Mouse (Mus musculus) hindbrain, embryonic 10.5 days (tissue): ENCODE measurements around the gene H2-DMa. TPM values are rescaled to one million over a fixed set of nuclear protein-coding genes. Genes with fewer than 3 reads are reported as not detected.
A peak's percentile ranks its signal among the peaks of the same experiment; 100 is the strongest.
"Not testable (repeated sequence)": the region's sequence is repeated elsewhere in the genome, so short reads cannot be mapped to it uniquely, and the experiment has no call there.

Source experiments
- DNase-seq: peaks from one replicate; pipeline ENCODE4 v3.0.0-alpha.2; 2017; ENCODE audit warnings: low spot score
- H3K27ac ChIP-seq: fragments of 300-500 bp; sonication (generic); 2 replicates; pipeline ENCODE4 v1.5.1; 2016; ENCODE audit warnings: mild to moderate bottlenecking, moderate library complexity
- H3K27me3 ChIP-seq: fragments of 300-500 bp; sonication (generic); 2 replicates; pipeline ENCODE4 v1.6.1; 2016; ENCODE audit warnings: mild to moderate bottlenecking; ENCODE audit not compliant: poor library complexity, insufficient read depth, severe bottlenecking
- H3K36me3 ChIP-seq: fragments of 300-500 bp; sonication (generic); 2 replicates; pipeline ENCODE4 v1.6.1; 2016; ENCODE audit warnings: mild to moderate bottlenecking, moderate library complexity
- H3K4me1 ChIP-seq: fragments of 300-500 bp; sonication (generic); replicated peaks from 2 replicates; pipeline ENCODE4 v1.6.1; 2016; ENCODE audit warnings: mild to moderate bottlenecking
- H3K4me3 ChIP-seq: fragments of 300-500 bp; sonication (generic); 2 replicates; pipeline ENCODE4 v1.5.1; 2016; ENCODE audit warnings: mild to moderate bottlenecking, moderate library complexity
- H3K9me3 ChIP-seq: fragments of 300-500 bp; sonication (generic); 2 replicates; pipeline ENCODE4 v1.6.1; 2016; ENCODE audit warnings: mild to moderate bottlenecking, moderate library complexity
- WGBS: fragments of 180-500 bp; shearing (Covaris S2); methylation state at CpG from one replicate; pipeline ENCODE4 v1.1.7; 2016; 5-methylcytosine and 5-hydroxymethylcytosine counted together
- polyA plus RNA-seq: library from polyadenylated mRNA; unstranded; fragments of >200 nt; fragmentation: Nextera tagmentation; extraction: Ambion mirVana; gene quantifications from 2 replicates; pipeline ENCODE4 v1.2.1, GENCODE M21; 2016

The H2-DMa gene
- polyA plus RNA-seq, 1 experiment from 2014 or later, result 7.7 TPM

DNA sequence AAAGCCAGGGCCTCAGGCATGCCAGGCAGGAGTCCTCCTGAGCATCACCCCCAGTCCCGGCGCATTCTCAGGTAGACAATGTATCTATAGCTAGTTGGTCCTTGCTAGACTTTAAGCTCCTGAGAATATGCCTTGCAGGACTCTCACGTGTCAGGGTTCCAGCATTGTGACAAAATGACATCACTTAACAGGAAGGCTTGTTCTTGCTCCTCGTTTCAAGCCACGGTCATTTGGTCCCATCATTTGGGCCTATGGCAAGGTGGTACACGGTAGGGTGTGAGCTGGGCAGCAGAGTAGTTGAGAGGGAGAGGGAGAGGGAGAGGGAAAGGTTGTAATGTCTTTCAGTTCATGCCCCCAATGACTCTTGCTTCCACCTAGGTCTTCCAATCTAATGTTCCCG, 12.6 kb downstream of the H2-DMa start:
- WGBS, result 76% methylated on average over 7 of the region's 7 CpGs
- H3K27ac ChIP-seq, result no peak overlapping the region
- H3K9me3 ChIP-seq, result no peaks in the 10 kb centered on the region
- H3K36me3 ChIP-seq, result no peaks in the 10 kb centered on the region
- DNase-seq, result no peak
- H3K4me1 ChIP-seq, result peaks cover 30% of the 10 kb centered on the region
- no peak overlapping the region for H3K4me3 ChIP-seq
- peaks cover 31% of the 10 kb centered on the region for H3K27me3 ChIP-seq

DNA sequence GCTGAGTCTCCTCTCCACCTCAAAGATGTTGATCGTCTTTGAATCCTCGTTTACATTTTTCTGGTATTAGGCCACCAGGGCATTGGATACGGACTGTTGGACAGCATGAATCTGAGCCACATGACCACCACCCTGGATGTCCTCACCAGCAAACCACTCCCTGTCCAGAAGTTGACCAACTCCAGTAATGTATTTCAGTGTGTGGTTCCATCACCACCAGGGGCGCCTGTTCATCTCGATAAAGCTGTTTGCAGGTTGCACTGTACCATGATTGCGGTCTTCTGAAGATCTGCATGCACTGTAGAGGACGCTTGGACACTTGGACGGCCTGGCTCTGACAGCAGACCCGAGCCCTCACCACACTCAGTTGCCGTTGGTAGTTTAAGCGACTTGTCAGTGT, 13.9 kb downstream of the H2-DMa start:
- DNase-seq, result no peak
- Histone ChIP-seq H3K9me3 (no peaks in the 10 kb centered on the region), H3K4me3 (no peak overlapping the region), H3K36me3 (no peaks in the 10 kb centered on the region), H3K27ac (no peak overlapping the region), H3K4me1 (peaks cover 21% of the 10 kb centered on the region), H3K27me3 (peaks cover 37% of the 10 kb centered on the region)
- 86% methylated on average over 11 of the region's 11 CpGs for WGBS

DNA sequence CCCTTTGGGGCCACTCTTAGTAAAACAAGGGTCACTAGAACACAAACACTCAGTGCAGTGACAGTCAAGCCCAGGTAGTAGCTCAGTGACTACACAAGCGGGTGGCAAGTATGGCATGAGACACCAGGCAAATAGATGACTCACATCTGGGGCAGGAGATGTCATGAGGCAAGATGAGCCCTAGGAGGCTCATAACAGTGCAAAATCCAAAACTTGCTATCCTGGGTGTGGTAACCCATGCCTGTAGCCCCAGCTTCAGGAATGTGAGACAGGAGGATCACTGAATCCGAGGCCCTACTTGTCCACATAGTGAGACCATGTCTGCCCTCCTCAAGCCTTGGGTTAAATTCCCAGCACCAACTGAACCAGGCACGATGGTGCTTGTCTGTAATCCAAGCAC, 15.1 kb downstream of the H2-DMa start:
- 87% methylated on average over 3 of the region's 3 CpGs for WGBS
- Histone ChIP-seq H3K9me3 (no peaks in the 10 kb centered on the region), H3K4me1 (peaks cover 20% of the 10 kb centered on the region), H3K36me3 (no peaks in the 10 kb centered on the region), H3K4me3 (no peak overlapping the region), H3K27me3 (peaks cover 39% of the 10 kb centered on the region), H3K27ac (no peak overlapping the region)
- DNase-seq, result no peak

DNA sequence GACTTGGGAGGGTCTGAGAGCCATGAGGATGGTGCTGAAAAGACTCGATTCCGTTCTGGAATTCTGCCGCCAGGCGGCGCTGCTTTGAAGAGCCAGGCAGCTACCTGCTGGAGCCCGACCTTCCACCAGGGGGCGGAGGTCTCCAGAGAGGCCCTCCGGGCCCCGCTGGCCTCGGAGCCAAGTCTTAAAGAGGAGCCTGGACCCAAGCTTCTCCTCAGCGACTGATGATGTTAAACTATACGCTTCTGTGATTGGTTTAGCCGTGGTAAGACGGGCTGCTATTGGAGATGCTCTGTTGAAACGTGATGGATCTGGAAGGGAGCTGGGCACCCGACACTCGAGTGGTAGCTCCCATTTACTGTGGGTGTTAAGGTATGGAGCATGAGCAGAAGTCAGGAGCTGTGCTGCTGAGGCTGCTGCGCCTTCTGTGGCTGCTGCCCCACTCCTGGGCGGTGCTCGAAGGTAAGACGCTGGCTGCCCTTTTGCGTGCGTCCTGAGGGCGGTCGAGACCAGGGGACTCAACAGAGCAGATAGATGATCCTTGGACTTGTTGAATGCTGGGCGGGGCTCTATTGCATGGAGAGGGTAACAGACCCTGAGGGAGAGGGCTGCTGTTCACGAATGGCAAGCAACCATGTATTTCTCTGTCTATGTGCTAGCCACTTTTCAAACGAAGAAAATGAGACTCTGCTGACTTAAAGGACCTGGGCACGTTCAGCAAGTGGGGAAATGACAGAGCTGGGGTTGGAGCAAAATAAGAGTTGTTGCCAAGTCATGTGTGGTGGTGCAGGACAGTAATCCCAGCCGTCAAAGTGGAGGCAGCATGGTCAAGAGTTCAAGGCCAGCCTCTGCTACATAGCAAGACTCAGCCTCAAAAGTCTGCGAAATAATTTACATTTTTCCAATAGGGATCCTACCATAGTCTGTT, 16.2 kb downstream of the H2-DMa start:
- no peaks in the 10 kb centered on the region for H3K9me3 ChIP-seq
- peaks cover 30% of the 10 kb centered on the region for H3K4me1 ChIP-seq
- peak overlapping the region; percentile 54 for H3K4me3 ChIP-seq
- peak overlapping the region; percentile 42; the same call in 1 of the 2 replicates for H3K27ac ChIP-seq
- DNase-seq, result peak; percentile 97
- peaks cover 51% of the 10 kb centered on the region for H3K27me3 ChIP-seq
- no peaks in the 10 kb centered on the region for H3K36me3 ChIP-seq
- WGBS, result 7% methylated on average over 31 of the region's 31 CpGs

DNA sequence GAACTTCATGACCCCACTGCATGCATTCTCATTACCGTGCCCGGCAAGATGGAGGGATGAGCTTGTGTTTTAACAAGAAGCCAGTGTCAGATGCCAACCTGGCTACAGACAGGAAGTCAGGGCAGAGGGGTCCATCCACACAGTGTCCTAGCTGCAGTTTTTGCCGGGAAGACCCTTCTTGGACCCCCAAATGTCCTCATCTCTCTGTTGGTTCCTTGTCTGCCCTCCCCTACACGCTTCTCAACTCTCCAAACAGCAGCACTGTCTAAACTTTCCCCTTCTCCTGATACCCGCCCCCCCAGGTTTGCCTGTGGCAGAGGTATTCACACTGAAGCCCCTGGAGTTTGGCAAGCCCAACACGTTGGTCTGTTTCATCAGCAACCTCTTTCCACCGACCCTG, 18.3 kb downstream of the H2-DMa start:
- Histone ChIP-seq H3K27me3 (peaks cover 61% of the 10 kb centered on the region), H3K36me3 (no peaks in the 10 kb centered on the region), H3K4me3 (no peak overlapping the region), H3K4me1 (peaks cover 34% of the 10 kb centered on the region), H3K27ac (no peak overlapping the region), H3K9me3 (no peaks in the 10 kb centered on the region)
- DNase-seq, result no peak
- WGBS, result 72% methylated on average over 7 of the region's 7 CpGs

DNA sequence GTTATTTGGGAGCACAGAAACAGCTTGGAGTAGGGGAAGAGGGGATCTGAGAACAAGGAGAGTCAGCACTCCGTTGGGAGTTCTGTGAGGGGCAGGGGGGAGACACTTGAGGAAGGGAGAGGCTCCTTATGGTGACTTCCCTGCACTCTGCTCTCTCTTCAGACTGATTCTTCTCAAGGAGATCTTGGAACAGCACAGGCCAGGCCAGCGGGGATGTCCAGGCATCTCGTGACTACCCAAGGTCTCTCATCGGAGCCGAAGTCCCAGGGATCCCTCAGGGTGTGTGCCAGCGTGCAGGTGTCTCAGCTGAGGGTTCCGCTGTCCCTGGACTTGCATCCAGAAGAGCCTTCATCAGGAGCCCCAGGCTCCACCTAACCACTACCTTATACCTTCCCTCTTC, 19.3 kb downstream of the H2-DMa start:
- Histone ChIP-seq H3K9me3 (no peaks in the 10 kb centered on the region), H3K27me3 (peaks cover 61% of the 10 kb centered on the region), H3K4me3 (peak overlapping the region; percentile 49; the same call in 1 of the 2 replicates), H3K27ac (no peak overlapping the region), H3K4me1 (peaks cover 44% of the 10 kb centered on the region), H3K36me3 (no peaks in the 10 kb centered on the region)
- 70% methylated on average over 7 of the region's 7 CpGs for WGBS
- no peak for DNase-seq

DNA sequence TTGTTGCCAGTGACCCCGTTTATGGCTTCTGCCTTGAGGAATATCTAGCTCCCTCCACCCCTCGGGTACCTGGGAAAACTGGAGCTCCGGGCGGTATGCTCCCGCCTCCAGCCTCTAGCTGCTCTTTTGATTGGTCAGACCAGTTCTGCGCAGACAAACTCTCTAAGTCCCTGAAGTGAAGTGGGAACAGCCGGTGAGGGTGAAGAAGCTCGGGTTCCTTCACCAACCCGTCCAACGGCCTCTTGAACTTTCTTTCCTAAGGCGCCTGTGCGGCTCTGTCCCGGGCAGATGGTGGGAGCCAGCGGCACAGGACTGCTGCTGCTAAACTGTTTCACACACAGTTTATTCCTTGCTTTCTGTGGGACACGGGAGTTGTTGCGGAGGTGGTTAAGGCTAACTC, 20.1 kb downstream of the H2-DMa start:
- Histone ChIP-seq H3K4me3 (peak overlapping the region; percentile 49), H3K9me3 (no peaks in the 10 kb centered on the region), H3K27ac (no peak overlapping the region), H3K36me3 (no peaks in the 10 kb centered on the region), H3K27me3 (peaks cover 61% of the 10 kb centered on the region), H3K4me1 (peaks cover 44% of the 10 kb centered on the region)
- 1% methylated on average over 16 of the region's 16 CpGs for WGBS
- DNase-seq, result peak; percentile 56

DNA sequence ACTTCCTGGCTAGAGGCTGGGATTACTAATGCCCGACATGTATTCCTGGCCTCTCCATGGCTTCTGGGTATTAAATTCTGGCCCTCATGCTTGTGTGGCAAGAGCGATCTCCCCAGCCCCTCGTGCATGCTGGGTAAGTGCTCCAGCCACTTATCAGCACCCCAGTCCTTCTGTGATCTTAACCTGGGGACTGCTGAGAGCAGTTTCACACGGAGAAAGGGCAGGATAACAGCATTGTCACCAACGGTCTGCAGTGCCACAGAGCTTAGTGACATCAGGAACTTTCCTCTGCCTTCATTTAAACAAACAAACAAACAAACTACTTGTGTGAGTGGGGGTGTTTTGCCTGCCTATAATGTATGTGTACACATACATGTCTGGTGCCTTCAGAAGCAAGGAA, 20.9 kb downstream of the H2-DMa start:
- Histone ChIP-seq H3K27me3 (peaks cover 61% of the 10 kb centered on the region), H3K4me3 (peak overlapping the region; percentile 49; the same call in 1 of the 2 replicates), H3K27ac (no peak overlapping the region), H3K36me3 (no peaks in the 10 kb centered on the region), H3K4me1 (peaks cover 44% of the 10 kb centered on the region), H3K9me3 (no peaks in the 10 kb centered on the region)
- DNase-seq, result no peak
- WGBS, result 15% methylated on average over 5 of the region's 5 CpGs

DNA sequence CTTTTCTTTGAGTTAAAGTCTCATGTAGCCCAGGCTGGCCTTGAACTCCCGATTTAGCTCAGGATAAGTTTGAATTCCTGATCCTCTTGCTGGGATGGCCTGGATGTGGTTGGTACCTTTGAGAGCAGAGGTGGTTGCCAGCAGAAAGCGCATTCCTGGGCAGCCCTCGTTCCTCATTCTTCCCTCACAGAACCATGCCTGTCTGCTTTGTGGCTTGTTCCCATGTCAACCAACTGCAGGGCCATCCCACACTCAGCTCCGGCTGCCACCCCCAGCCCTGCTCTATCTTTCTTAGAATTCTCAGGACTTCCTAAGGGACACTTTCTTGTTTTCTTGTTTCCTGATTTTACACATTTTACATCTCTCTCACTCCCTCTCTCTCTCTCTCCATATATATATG, 22.1 kb downstream of the H2-DMa start:
- Histone ChIP-seq H3K9me3 (no peaks in the 10 kb centered on the region), H3K27me3 (peaks cover 51% of the 10 kb centered on the region), H3K4me3 (no peak overlapping the region), H3K4me1 (peaks cover 37% of the 10 kb centered on the region), H3K36me3 (no peaks in the 10 kb centered on the region), H3K27ac (no peak overlapping the region)
- DNase-seq, result no peak
- 53% methylated on average over 4 of the region's 4 CpGs for WGBS

DNA sequence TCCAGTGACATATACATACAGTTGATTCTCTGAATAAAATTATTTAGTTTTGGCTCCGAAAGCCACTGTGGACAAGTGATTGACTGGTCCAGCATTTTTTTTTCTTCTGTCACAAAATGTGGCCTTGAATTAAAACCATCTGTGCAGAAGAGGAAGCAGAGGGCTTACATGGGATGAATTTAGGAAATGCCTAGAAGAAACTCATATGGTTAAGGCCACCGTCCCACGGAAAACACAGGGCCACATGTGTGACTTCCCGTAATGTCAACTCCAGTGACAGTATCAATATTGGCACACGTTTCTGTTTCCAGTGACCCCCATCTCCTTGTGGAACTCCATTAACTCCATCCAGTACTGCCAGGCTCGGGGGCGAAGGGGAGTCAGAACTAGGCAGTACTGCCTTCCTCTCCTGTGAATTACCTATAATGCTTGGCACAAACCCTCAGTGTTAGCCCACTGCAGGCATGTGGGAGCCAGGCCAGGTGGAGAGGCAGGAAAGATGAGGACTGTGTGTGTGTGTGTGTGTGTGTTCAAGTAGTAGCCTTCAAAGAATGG, 23.2 kb downstream of the H2-DMa start:
- H3K27me3 ChIP-seq, result peaks cover 40% of the 10 kb centered on the region
- no peak overlapping the region for H3K4me3 ChIP-seq
- no peak overlapping the region for H3K27ac ChIP-seq
- no peaks in the 10 kb centered on the region for H3K9me3 ChIP-seq
- H3K36me3 ChIP-seq, result no peaks in the 10 kb centered on the region
- WGBS, result 80% methylated on average over 7 of the region's 7 CpGs
- H3K4me1 ChIP-seq, result peaks cover 37% of the 10 kb centered on the region
- no peak for DNase-seq

DNA sequence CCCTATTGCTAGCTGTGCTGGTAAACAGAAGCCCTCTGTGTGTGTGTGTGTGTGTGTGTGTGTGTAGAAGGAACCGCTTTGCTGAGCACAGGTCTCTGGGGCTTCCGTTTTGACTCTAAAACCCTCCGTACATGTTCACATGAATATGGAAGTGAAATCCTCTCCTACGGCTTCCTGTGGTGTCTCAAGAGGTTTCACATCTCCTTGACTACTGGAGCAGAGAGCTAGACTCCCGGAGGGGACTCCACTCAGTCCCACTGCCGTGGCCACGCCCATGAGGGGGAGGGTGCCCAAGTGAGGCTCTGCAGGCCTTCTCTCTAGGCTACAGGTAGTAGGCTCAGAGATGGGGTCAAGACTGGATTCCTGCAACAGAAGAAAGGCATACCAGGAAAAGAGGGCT, 23.7 kb downstream of the H2-DMa start, which contains the start of gene H2-DMb2:
Gene H2-DMb2, plus strand, starts transcription at position 275 of the 400 bp plus-strand sequence.
- H3K27me3 ChIP-seq, result peaks cover 35% of the 10 kb centered on the region
- no peak for DNase-seq
- no peaks in the 10 kb centered on the region for H3K9me3 ChIP-seq
- H3K4me3 ChIP-seq, result no peak within 1 kb of the TSS
- no peaks in the 10 kb centered on the region for H3K36me3 ChIP-seq
- H3K4me1 ChIP-seq, result peaks cover 34% of the 10 kb centered on the region
- no peak within 1 kb of the TSS for H3K27ac ChIP-seq
- WGBS, result 37% methylated on average over 7 of the region's 7 CpGs

DNA sequence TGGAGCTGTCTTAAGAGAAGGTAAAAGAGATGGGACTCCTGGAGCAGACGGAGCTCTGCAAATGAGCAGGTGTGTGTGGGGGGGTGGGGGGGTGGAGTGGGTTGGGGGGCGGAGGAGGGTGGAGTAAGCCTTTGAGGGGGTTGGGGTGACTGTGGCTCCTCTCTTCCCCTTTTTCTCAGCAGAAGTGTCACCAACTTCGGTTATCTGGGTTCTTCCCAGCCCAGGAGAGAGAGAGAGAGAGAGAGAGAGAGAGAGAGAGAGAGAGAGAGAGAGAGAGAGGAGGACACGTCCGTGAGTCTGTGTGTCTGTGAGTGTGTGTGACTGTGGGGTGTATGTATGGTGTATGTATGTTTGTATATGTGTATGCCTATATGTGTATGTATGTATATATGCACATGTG, 24.1 kb downstream of the H2-DMa start:
- Histone ChIP-seq H3K36me3 (no peaks in the 10 kb centered on the region), H3K27ac (no peak overlapping the region), H3K9me3 (no peaks in the 10 kb centered on the region), H3K4me1 (peaks cover 34% of the 10 kb centered on the region), H3K4me3 (no peak overlapping the region), H3K27me3 (peaks cover 31% of the 10 kb centered on the region)
- DNase-seq, result no peak
- WGBS, result 70% methylated on average over 5 of the region's 5 CpGs

DNA sequence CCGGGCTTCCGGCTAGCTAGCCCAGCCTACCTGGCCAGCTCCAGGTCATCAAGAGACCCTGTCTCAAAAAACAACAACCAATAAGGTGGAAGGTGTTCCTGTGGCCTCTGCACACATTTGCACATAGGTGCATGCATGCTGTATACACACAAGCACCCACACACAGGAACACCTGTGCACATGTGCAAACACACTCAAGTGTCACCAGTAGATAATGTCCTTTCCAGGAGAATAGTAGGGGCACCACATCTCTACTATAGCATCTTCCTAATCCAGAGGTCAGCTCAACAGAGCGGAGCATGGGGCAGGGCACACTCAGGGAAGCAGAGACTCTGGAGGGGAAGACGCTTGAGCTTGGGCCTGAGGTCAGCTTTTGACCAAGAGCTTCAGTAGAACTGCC, 24.9 kb downstream of the H2-DMa start:
- Histone ChIP-seq H3K27me3 (peaks cover 24% of the 10 kb centered on the region), H3K4me1 (peaks cover 26% of the 10 kb centered on the region)
- H3K9me3 ChIP-seq, H3K27ac ChIP-seq, H3K4me3 ChIP-seq, DNase-seq, H3K36me3 ChIP-seq: not testable (repeated sequence)
- WGBS, result 89% methylated on average over 4 of the region's 4 CpGs
